Mouse (Mus musculus) neural tube, embryonic 14.5 days (tissue): ENCODE results near the gene Tpgs1. TPM values are rescaled to one million over a fixed set of nuclear protein-coding genes. Genes with fewer than 3 reads are reported as not detected.

Experiments used
- ATAC-seq: fragments of 200-750 bp; cut with Nextera tagmentation; 2 replicates; pipeline ENCODE4 v1.8.0; 2017; ENCODE audit warnings: low read depth, mild to moderate bottlenecking, moderate TSS enrichment, moderate library complexity
- H3K27ac ChIP-seq: fragments of 300-500 bp; sonication (generic); 2 replicates; pipeline ENCODE4 v1.5.1; 2014; ENCODE audit warnings: low read depth, mild to moderate bottlenecking, control low read depth, low read length, moderate library complexity, mixed read lengths
- H3K27me3 ChIP-seq: fragments of 300-500 bp; sonication (generic); 2 replicates; pipeline ENCODE4 v1.6.1; 2014; ENCODE audit warnings: low read length; ENCODE audit not compliant: control insufficient read depth, insufficient read depth
- H3K36me3 ChIP-seq: fragments of 300-500 bp; sonication (generic); 2 replicates; pipeline ENCODE4 v1.6.1; 2014; ENCODE audit warnings: low read length, mixed read lengths; ENCODE audit not compliant: control insufficient read depth, insufficient read depth
- H3K4me1 ChIP-seq: fragments of 300-500 bp; sonication (generic); 2 replicates; pipeline ENCODE4 v1.6.1; 2014; ENCODE audit warnings: low read length; ENCODE audit not compliant: control insufficient read depth, insufficient read depth
- H3K4me2 ChIP-seq: fragments of 300-500 bp; sonication (generic); 2 replicates; pipeline ENCODE4 v1.6.1; 2014; ENCODE audit warnings: mild to moderate bottlenecking, low read depth, low read length, control low read depth
- H3K4me3 ChIP-seq: fragments of 300-500 bp; sonication (generic); 2 replicates; pipeline ENCODE4 v1.5.1; 2014; ENCODE audit warnings: low read depth, low read length, control low read depth, mixed read lengths
- H3K9ac ChIP-seq: fragments of 300-500 bp; sonication (generic); replicated peaks from 2 replicates; pipeline ENCODE4 v1.6.1; 2014; ENCODE audit warnings: low read depth, mild to moderate bottlenecking, control low read depth, low read length, mixed read lengths
- H3K9me3 ChIP-seq: fragments of 300-500 bp; sonication (generic); 2 replicates; pipeline ENCODE4 v1.6.1; 2016; ENCODE audit warnings: low read length; ENCODE audit not compliant: control insufficient read depth
- WGBS: fragments of 180-500 bp; shearing (Covaris S2); extraction: QIAGEN DNeasy Blood & Tissue Kit; methylation state at CpG from one replicate; pipeline ENCODE4 v1.1.7; 2014; 5-methylcytosine and 5-hydroxymethylcytosine counted together
- polyA plus RNA-seq: library from polyadenylated mRNA; unstranded; fragments of >200 nt; fragmentation: Nextera tagmentation; extraction: Ambion mirVana; gene quantifications from 2 replicates; pipeline ENCODE4 v1.2.1, GENCODE M21; 2014

Gene Tpgs1
- polyA plus RNA-seq, 1 experiment from 2014 or later, result 118 TPM

- no peak for ATAC-seq
- Histone ChIP-seq H3K4me3 (no peak overlapping the region), H3K27me3 (0 out of 2 replicates have a peak, but pooled peaks cover 3% of the 10 kb centered on the region), H3K4me2 (no peak overlapping the region), H3K36me3 (no peaks in the 10 kb centered on the region), H3K27ac (no peak overlapping the region), H3K9me3 (no peaks in the 10 kb centered on the region), H3K4me1 (no peaks in the 10 kb centered on the region), H3K9ac (no peak overlapping the region)
- 85% methylated on average over 7 of the region's 7 CpGs for WGBS
Observed at GRCm38 (mm10) chr10:79723692-79724091, 54.5 kb downstream of the Tpgs1 start.

Other genes starting within 250 kb of the Tpgs1 start
- not detected in 2 replicates for gene Vmn2r83, start 200.6 kb upstream of the Tpgs1 start, polyA plus RNA-seq
- gene Plpp2, start 135.6 kb upstream of the Tpgs1 start, polyA plus RNA-seq, result 18.3 and 22.6 TPM in 2 replicates
- gene Mier2, start 114.2 kb upstream of the Tpgs1 start, polyA plus RNA-seq, result 54.2 and 59.9 TPM in 2 replicates
- not detected in 2 replicates for gene Theg, start 82.0 kb upstream of the Tpgs1 start, polyA plus RNA-seq
- gene C2cd4c, start 55.3 kb upstream of the Tpgs1 start, polyA plus RNA-seq, result 0.66 and 1.3 TPM in 2 replicates
- gene Shc2, start 31.5 kb upstream of the Tpgs1 start, polyA plus RNA-seq, result 16.7 and 22.8 TPM in 2 replicates
- gene Odf3l2, start 23.6 kb upstream of the Tpgs1 start, polyA plus RNA-seq, result not detected in 2 replicates
- gene Madcam1, start 4.8 kb upstream of the Tpgs1 start, polyA plus RNA-seq, result 0.82 and 1.2 TPM in 2 replicates
- 69.7 and 74.6 TPM in 2 replicates for gene Cdc34, start 12.8 kb downstream of the Tpgs1 start, polyA plus RNA-seq
- 1.1 and 1.3 TPM in 2 replicates for gene Gzmm, start 19.7 kb downstream of the Tpgs1 start, polyA plus RNA-seq
- 800 and 802 TPM in 2 replicates for gene Bsg, start 35.1 kb downstream of the Tpgs1 start, polyA plus RNA-seq
- 2.7 and 3.7 TPM in 2 replicates for gene Hcn2, start 47.3 kb downstream of the Tpgs1 start, polyA plus RNA-seq
- gene Polrmt, start 77.2 kb downstream of the Tpgs1 start, polyA plus RNA-seq, result 34.9 and 36.7 TPM in 2 replicates
- 2.0 and 2.3 TPM in 2 replicates for gene Fgf22, start 85.7 kb downstream of the Tpgs1 start, polyA plus RNA-seq
- gene Rnf126, start 97.6 kb downstream of the Tpgs1 start, polyA plus RNA-seq, result 89.3 and 93.7 TPM in 2 replicates
- 1.7 and 2.3 TPM in 2 replicates for gene Fstl3, start 107.9 kb downstream of the Tpgs1 start, polyA plus RNA-seq
- gene Prss57, start 121.6 kb downstream of the Tpgs1 start, polyA plus RNA-seq, result not detected in 2 replicates
- 233 and 247 TPM in 2 replicates for gene Palm, start 124.2 kb downstream of the Tpgs1 start, polyA plus RNA-seq
- gene Misp, start 151.6 kb downstream of the Tpgs1 start, polyA plus RNA-seq, result 0.35 and 0.36 TPM in 2 replicates
- gene Ptbp1, start 185.1 kb downstream of the Tpgs1 start, polyA plus RNA-seq, result 36.9 and 53.5 TPM in 2 replicates
- gene Prtn3, start 205.1 kb downstream of the Tpgs1 start, polyA plus RNA-seq, result 11.1 and 12.4 TPM in 2 replicates
- gene Plppr3, start 205.3 kb downstream of the Tpgs1 start, polyA plus RNA-seq, result 299 and 327 TPM in 2 replicates
- 0.55 TPM in 1 of 2 replicates, not detected in the other for gene Elane, start 216.9 kb downstream of the Tpgs1 start, polyA plus RNA-seq
- gene Cfd, start 221.5 kb downstream of the Tpgs1 start, polyA plus RNA-seq, result not detected in 2 replicates
- 33.2 and 38.7 TPM in 2 replicates for gene Med16, start 239.6 kb downstream of the Tpgs1 start, polyA plus RNA-seq
- gene Gm26602, start 241.5 kb downstream of the Tpgs1 start, polyA plus RNA-seq, result 5.9 and 9.1 TPM in 2 replicates
- gene Kiss1r, start 247.6 kb downstream of the Tpgs1 start, polyA plus RNA-seq, result 2.2 and 2.3 TPM in 2 replicates